Mouse (Mus musculus): ENCODE measurements around the gene Uxt. TPM values are rescaled to one million over a fixed set of nuclear protein-coding genes. Genes with fewer than 3 reads are reported as not detected.

The Uxt gene
- total RNA-seq (2021) = 10 to 100 TPM; 34.8 to 40.8 TPM
- long read RNA-seq, experiment 1, transcript Uxt-202 (7 exons, 875 nt) = major isoform, 35 of 43 reads
- long read RNA-seq, experiment 1, partial matches to known transcripts = 0 of 43 reads
- long read RNA-seq, experiment 1, other reads (novel, unspliced or antisense) = 5 of 43 reads
- long read RNA-seq, experiment 2, transcript Uxt-202 (7 exons, 875 nt) = major isoform, 16 of 25 reads
- long read RNA-seq, experiment 2, partial matches to known transcripts = 2 of 25 reads
- long read RNA-seq, experiment 2, other reads (novel, unspliced or antisense) = 5 of 25 reads

DNA sequence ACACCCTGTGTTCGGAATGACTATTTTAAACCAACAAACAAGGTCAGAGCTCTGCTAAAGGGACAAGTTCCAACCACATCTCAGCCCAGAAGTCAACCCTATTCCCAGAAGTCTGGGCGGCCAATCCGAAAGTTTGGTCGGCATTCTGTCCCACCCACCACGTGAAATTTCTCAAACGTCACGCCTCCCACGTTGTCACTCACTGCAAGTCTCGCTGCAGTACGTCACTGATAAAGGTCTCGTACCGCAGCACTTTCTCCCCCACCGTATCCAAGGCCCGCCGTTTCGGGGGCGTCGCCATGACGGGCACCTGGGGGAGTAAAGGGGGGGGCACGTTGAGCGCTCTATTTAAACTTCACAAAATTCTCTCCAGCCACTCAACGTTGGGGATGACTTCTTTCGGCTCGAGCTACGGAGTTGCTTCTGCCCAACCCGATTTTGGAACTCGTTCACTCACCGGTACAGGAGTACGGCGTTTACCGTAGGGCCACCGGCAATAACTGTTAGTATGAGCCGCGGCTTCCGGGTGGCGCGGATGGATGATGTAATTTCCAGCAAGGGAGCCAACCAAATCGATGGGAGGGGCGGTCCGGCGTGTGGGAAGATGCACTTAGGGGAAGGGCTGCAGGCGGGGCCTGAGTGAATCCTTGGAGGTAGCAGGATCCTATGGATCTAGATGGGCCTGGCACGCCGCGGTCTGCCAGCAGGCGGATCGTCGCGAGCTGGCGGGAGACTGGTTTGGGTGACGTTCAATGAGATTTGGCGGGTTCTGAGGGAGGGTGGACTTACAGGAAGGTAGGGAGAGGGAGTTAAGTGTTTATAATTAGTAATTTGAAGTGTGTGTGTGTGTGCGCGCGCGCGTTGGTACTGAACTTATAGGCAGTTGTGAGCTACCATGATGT is at the start of gene Uxt:
Gene Uxt, minus strand, starts transcription at position 541 of the 902 bp plus-strand sequence.
- DNase-seq = peak; percentile 91 to 92

DNA sequence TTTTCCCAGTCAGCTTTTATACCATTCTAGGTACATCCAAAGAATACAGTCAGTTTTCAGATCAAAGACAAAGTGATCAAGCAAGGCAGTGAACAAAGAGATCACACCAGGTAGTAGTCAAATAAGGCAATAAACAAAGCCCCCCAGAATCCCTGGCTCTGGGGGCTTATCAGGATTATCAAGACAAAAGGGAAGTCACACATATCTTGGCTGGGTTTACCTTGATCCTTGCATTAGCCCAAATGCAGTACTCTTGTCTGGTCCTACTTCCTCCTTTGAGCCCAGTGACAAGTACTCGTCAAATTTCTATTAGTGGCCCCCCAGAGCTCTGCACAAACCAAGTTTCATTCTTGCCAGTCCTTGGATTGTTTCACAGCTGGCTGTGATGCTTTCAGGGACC is 19.1 kb upstream of the Uxt start:
- no peak for DNase-seq

DNA sequence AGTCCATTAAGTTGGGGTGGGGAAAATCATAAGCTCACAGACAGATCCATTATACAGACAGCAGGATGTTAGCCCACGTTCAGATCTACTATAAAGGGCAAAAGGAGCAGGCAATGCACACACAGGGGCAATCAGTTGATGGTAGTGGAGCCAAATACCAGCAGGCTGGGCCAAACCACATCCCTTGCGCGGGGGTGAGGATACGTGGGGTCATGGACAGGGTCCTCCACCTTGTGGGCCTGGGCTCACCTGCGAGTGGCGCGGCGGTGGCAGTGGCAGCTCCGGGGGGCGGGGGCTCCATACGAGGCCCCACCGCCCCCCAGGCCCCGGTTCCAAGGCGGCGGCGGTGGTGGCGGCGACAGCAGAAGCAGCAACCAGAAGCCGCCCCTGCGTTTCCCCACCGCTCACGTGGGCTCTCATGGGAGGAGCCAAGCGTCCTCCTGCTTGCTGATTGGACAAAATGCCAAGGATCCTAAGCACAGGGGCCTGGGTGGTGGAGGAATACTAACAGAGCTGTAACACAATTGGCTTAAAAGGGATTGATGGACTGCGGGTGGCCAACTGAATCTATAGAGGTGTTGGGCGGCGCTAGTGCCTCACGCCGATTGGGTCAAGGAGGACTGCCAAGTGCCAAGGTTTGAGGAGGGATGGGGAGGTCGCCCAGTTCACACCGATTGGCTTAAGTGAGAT is 11.5 kb downstream of the Uxt start, which contains the start of gene Elk1:
Gene Elk1, minus strand, starts transcription at position 418 of the 690 bp plus-strand sequence.
- DNase-seq = peak; percentile 88 to 90

DNA sequence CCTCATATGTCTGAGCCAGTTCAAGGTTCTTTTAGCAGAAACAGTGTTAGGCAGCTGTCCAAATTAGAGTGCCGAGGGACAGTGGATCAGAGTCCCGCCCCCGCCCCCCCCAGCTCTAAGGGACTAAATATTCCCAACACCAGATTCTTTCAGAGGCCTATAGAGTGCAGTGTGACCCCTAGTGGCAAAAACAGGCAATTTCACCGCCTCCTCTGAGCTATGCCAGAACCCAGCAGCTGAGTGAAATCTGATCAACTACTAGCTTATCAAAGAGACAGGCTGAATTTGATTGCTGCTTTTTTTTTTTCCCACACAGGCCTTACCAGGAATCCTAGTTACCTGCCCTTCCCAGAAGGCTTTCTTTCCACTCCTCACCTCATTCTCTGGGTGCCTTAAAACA is 15.8 kb downstream of the Uxt start:
- DNase-seq = peak; percentile 38 to 74

DNA sequence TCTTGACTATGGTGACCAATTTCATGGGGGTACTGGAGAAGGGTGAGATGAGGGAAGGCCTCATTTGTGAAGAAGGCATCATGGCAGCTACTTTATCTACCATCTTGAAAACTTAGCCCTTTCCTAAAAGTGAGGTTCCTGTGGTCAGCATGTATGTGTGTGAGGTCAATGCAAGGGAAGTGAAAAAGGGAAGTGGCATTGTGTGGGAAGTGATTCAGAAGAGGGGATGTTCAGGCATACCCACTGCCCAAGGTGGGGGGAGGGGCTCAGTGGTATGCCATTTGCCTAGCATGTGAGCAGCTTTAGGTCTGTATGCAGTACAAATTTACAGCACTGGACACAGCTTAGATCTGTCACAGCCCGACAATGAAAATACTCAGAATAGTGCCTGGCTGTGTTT is 29.9 kb downstream of the Uxt start:
- peak; percentile 30 to 51 for DNase-seq

DNA sequence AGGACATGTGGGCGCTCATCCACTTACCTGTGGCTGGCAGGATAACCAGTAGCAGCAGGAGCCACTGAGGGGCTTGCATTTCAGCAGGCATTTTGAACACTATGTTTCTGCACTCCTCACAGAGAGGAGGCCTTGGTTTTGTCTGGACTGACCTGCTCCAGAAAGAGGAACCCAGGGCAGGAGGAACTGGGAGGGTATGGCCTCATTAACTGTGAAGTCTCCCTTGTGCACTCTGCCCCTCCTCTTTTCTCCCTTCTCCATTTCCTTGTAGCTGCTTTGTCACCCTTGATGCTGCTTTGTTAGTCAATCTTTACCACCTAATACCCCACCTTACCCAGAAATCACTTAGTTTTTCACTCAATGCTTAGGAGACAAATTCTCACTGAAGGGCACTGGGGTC is 30.5 kb downstream of the Uxt start, which contains the start of gene Cfp:
Gene Cfp, minus strand, starts transcription at position 192 of the 400 bp plus-strand sequence.
- peak in 1 of 2 experiments; percentile 31 for DNase-seq

DNA sequence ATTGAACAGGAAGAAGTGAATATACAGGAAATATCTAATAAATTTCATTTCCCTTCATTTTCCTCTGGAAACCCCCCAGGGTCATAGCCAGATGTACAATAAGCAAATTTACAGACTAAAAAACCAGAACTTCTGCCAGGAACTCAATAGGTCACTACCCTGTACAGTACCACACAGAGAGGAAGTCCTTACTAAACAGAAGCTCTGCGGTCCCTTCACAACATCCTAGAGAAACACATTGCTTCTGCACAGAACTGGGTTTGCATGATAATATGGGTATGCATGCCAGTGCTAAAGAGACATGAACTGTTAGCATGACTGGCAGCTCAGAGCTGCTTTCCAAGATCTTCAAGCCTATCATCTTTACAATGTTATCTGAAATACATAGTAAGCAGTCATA is 32.0 kb downstream of the Uxt start:
- DNase-seq = no peak

DNA sequence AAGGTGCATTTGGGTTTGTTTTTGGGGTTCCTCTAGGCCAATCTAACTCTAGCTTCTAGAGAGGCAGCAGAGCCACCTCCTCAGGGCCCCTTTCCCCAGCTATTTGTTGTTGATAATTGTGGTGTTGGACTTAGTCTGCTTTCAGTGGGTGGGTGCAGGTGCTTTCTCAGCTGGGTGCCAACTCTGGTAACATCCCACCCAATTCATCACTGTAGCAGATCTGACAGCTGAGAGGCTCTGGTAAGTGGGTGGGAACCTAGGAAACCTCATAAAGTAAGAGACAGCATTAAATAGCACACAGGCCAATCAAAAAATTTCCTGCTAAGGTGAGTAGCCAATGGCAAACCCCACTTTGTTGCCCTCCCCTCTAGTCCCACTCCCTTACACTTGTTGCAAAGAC is 36.8 kb downstream of the Uxt start:
- DNase-seq = no peak

DNA sequence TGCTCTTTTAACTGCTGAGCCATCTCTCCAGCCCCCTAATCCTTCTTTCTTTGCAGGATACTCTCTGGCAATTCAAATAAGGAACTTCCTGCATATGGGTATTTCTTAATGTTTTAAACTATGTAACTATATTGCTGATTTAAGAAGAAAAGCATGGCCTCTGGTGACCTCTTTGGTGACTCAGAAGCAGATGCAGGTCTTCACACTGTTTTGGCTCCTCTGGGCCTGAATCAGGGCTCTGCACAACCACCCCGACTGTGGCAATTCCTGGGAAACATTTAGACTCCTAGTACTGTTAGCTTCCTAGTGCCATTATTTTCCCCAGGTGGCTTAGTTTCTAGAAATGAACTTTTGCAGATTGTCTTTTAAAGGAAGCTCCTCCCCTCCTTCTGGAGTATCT is 38.3 kb downstream of the Uxt start:
- no peak for DNase-seq

DNA sequence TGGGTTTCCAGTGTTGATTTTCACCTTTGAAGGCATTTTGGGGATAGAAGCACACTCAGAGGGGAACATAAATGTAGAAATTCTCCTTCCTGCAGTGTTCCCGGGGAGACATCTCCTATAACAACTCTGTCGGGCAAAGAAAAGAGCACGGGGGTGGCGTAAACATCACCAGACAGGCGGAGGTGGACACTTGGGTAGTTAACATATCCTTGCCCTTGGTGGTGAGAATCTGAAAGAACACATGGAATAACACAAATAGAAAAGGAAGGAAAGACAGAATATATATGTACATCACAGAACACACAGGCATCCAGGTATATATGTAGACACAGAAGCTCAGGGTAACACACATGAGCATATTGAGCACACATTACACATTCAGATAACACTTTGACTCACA is 40.5 kb downstream of the Uxt start:
- no peak for DNase-seq

DNA sequence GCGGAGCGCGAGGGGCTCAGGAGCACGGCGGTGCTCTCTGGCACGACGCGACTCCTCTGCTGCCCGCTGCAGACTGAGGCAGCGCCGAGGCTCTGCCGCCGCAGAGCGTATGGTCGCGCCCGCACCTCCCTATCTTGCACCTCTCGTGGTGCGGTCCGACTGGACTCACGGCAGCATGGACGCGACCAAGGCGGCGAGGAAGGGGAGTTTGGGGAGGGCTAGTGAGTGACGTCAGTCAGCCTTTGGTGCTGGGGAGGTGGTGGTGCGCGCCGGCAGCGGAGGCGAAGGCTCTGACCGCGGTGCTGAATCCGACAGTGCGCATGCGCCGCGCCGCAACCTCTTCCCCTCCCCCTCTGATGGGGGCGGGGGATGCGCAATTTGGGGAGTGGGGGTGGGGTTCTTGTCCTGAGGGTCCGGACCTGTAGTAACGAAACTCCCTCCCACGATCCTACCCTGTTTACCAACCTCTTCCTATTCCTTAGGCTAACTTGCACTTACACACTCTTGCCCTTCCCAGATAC is 40.9 kb downstream of the Uxt start, which contains the start of gene Syn1:
Gene Syn1, minus strand, starts transcription at position 161 of the 521 bp plus-strand sequence.
- peak; percentile 69 to 81 for DNase-seq

DNA sequence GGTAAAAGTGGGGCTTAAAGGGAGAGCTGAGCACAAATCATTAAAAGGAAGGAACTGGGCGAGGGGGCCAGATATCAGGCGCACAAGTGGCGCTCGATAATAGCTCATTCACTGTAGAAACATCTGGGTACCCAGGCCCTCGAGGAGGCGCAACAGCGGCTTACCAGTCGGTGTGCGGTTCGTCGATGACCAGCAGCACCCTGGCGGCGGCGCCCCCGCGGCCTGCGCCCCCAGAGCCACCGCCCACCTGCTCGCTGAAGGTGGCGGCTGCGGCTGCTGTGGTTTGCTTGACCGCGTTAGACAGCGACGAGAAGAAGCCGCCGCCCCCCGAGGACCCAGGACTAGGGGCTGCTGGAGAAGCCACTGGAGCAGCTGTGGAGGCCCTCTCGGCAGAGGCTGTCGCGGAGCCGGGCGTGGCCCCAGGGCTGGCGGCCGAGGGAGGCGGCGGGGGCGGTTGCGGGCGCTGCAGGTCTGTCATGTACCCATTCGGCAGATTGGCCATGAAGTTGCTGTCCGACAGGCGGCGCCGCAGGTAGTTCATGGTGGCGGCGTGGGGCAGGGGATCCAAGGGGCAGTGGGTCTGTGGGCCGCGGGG is 41.5 kb downstream of the Uxt start:
- peak in 1 of 2 experiments; percentile 6 for DNase-seq

DNA sequence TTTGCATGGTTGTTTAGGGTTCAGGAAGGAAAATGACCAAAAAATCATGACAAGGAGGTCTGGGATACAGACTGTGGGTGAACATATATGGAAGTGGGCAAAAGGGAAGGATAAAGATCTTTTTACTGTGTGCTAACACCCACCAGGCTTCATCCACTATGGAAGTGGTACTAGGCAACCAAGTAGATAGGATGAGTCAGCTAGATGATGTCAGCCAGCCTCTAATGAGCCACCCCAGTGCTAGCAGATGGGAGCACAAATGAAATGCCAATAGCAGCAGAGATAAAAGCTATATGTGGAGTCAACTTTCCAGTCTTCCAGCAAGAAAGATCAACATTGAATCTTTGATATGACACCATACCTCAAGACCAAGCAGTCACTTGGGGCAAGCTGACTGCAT is 46.7 kb downstream of the Uxt start:
- DNase-seq = no peak

DNA sequence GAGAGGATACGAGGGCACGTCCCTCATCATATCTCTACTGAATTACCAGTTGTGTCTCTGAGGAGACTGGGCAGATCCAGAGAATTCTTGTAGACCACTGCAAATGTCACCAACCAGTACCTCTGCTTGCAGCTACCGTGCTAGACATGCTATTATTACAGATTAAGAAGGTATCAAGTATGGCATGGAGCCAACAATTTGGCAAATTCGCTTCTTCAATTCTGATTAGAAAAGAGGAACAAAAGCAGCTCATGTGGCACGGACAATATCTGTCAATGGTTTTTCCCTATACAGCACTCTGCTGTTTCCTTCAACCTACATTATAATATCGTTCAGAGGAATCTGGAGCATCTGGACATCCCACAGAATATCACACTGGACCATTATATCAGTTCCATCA is 48.1 kb downstream of the Uxt start:
- no peak for DNase-seq

DNA sequence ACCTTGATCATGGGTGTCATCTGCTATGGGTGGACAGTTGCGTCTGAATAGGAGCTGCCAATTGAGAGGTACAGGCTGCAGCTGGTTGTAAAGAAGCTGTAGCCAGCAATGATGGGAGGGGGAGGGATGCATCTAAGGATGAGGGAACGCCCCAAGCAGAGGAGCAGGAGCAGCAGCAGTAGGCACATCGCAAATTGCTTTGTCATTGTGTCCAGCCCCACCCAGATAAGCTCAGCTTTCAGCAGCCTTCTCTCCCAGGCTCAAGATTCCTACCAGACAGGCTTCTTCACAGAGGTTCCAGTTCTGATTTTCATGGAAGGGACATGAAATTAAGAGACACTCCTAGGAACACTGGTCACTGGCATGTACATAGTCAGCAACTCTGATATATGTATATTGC is 51.7 kb downstream of the Uxt start:
- no peak for DNase-seq

Other genes with a start within 250 kb of the Uxt start
- gene Araf, start 164.2 kb downstream of the Uxt start, total RNA-seq (2021) = 10 to 100 TPM; 81.2 to 83.4 TPM
- 1 to 10 TPM; 2.2 to 3.2 TPM for gene Timp1, start 91.9 kb downstream of the Uxt start, total RNA-seq (2021)
- gene Syn1, start 41.0 kb downstream of the Uxt start, total RNA-seq (2021) = under 1 TPM; 0.10 to 0.21 TPM
- 10 to 100 TPM in 1 of 2 experiments, 1 to 10 TPM in 1; 8.0 to 11.8 TPM for gene Cfp, start 30.5 kb downstream of the Uxt start, total RNA-seq (2021)
- 1 to 10 TPM; 7.4 to 7.5 TPM for gene Elk1, start 11.4 kb downstream of the Uxt start, total RNA-seq (2021)
- gene Zfp182, start 100.3 kb upstream of the Uxt start, total RNA-seq (2021) = 1 to 10 TPM; 2.3 to 2.5 TPM
- gene Spaca5, start 106.4 kb upstream of the Uxt start, total RNA-seq (2021) = not detected
- under 1 TPM; 0.25 to 0.31 TPM for gene Zfp300, start 127.5 kb upstream of the Uxt start, total RNA-seq (2021)
- not detected for gene Ssxa1, start 153.8 kb upstream of the Uxt start, total RNA-seq (2021)
- gene Gm21876, start 213.6 kb upstream of the Uxt start, total RNA-seq (2021) = not detected

All from heart, adult 18-20 months (tissue).